Mouse (Mus musculus): ENCODE data around the gene Nudt22. TPM values are rescaled to one million over a fixed set of nuclear protein-coding genes. Genes with fewer than 3 reads are reported as not detected.

Gene Nudt22
- 20.2 and 21.7 TPM in 2 replicates for polyA plus RNA-seq (2015; fragmentation: Nextera tagmentation; extraction: Ambion mirVana)

DNA sequence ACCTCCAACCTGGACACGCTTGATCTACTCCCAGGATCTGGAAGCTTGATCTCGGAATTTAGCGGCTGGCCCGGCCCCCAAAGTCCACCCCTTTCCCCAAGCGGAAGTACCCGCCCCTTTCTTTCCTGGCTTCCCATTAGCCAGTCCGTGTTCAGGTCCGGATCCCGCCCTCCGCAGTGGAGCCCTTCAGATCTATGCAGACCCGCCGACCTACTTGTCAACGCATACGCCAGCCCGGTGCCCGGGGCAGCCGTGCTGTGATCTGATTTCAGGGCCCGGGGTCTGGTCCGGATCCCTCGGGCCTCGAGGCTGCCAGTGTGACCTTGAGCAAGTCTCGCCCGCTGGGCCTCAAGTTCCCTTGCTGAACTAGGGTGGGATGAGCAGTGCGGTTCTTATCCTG, at the start of gene Nudt22, which contains the start of gene Trpt1:
Nudt22 (minus strand) TSS at position 112 of the 400 bp plus-strand sequence.
Trpt1 (plus strand) TSS at position 126 of the 400 bp plus-strand sequence.
- WGBS: 0% methylated on average over 24 of the region's 24 CpGs
- H3K36me3 ChIP-seq: peaks cover 29% of the 10 kb centered on the region
- peaks cover 45% of the 10 kb centered on the region for H3K4me1 ChIP-seq (replicated peaks)
- peak within 1 kb of the TSS; percentile 81 for H3K9ac ChIP-seq (replicated peaks)
- no peaks in the 10 kb centered on the region for H3K9me3 ChIP-seq
- peak within 1 kb of the TSS; percentile 74 for H3K27ac ChIP-seq
- no peaks in the 10 kb centered on the region for H3K27me3 ChIP-seq
- H3K4me3 ChIP-seq (replicated peaks): peak within 1 kb of the TSS; percentile 66
- peak within 1 kb of the TSS; percentile 84 for H3K4me2 ChIP-seq (replicated peaks)
- peak; percentile 76 for ATAC-seq

DNA sequence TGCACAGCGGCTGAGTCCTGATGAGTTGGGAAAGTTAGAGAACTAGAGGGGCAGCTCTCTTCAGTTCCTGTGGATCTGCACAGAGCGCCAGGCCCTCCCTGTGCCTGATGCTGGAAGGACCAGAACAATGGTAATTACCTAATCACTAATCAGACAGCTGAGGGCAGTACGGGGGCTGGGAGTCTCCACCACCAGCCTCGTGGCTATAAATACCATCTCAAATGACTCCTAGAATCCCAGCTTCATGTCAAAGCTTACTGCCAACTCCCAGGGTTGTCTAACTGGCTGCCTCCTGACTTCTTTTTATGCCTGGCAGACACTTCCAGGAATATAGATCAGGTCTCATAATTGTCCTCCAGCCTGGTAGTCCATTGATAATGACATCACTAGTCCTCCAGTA, 48.8 kb upstream of the Nudt22 start:
- Histone ChIP-seq H3K4me1 (replicated peaks) (peaks cover 5% of the 10 kb centered on the region), H3K4me2 (replicated peaks) (no peak overlapping the region), H3K27me3 (no peaks in the 10 kb centered on the region), H3K4me3 (replicated peaks) (no peak overlapping the region), H3K9ac (replicated peaks) (no peak overlapping the region), H3K27ac (no peak overlapping the region), H3K36me3 (no peaks in the 10 kb centered on the region), H3K9me3 (no peaks in the 10 kb centered on the region)
- ATAC-seq: no peak
- 50% methylated on average over 4 of the region's 4 CpGs for WGBS

DNA sequence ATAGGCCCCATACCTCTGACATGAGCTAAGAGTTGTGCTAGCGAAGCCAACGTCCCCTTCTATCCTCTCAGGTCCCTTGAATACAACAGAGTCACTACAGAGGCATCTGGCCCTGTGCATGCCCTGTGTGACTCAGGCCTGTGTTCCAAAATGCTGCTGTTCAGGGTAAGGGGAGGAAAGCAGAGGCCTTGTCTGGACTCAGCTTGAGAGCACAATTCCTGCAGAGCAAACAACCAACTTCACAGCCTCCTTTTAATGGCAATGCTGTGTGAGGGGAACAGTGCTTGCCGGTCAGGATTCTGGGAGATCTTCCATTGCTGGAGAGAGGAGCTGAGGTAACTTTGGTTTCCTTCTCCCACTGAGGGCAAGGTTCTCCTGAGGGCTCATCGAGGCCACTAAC, 48.4 kb upstream of the Nudt22 start:
- no peaks in the 10 kb centered on the region for H3K9me3 ChIP-seq
- WGBS: 73% methylated on average over 4 of the region's 4 CpGs
- peaks cover 5% of the 10 kb centered on the region for H3K4me1 ChIP-seq (replicated peaks)
- H3K4me3 ChIP-seq (replicated peaks): no peak overlapping the region
- no peak for ATAC-seq
- no peaks in the 10 kb centered on the region for H3K27me3 ChIP-seq
- H3K27ac ChIP-seq: no peak overlapping the region
- no peaks in the 10 kb centered on the region for H3K36me3 ChIP-seq
- H3K9ac ChIP-seq (replicated peaks): no peak overlapping the region
- no peak overlapping the region for H3K4me2 ChIP-seq (replicated peaks)

DNA sequence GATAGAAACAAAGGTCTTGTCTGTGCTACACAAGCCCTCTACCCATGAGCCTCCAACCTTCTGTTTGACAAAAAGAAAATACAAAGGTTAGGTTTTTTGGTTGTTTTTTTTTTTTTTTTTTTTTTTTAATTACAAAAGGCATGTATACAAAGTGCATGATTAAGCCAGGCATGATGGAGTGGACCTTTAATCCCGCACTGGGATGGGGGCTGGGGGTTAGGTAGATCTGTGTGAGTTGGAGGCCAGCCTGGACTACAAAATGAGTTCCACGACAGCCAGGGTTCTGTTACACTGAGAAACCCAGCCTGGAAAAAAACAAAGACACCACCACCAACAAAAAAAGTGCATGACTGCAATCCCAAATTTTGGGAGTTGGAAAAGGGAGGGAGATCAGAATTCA, 45.3 kb upstream of the Nudt22 start:
- 91% methylated on average over 2 of the region's 2 CpGs for WGBS
- ATAC-seq: no peak
- Histone ChIP-seq H3K9ac (replicated peaks) (no peak overlapping the region), H3K27me3 (no peaks in the 10 kb centered on the region), H3K27ac (no peak overlapping the region), H3K36me3 (0 out of 2 replicates have a peak, but pooled peaks cover 3% of the 10 kb centered on the region), H3K4me3 (replicated peaks) (no peak overlapping the region), H3K4me2 (replicated peaks) (peak overlapping the region; percentile 88; the same call in 1 of the 2 replicates), H3K9me3 (no peaks in the 10 kb centered on the region), H3K4me1 (replicated peaks) (peaks cover 32% of the 10 kb centered on the region)

DNA sequence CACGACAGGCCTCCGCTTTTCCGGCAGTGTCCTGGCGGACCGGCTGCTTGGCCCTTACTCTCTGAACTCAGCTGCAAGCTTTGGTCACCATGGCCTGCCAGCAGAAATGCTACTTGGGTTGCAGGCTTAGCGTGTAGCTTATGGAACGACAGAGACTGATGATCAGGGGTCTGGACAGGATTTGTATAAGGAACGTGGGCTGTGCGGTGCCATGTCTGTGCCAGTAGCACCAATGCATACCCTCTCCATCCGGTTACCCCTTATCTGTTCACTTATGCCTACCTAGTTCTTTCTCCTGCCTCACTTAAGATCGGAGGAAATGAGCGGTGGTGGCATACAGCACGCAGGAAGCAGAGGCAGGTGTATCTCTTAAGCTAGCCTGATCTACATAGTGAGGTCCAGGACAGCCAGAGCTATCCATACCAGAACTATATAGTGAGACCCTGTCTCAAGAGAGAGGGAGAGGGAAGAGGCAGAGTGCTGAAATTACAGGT, 44.8 kb upstream of the Nudt22 start:
- peaks cover 33% of the 10 kb centered on the region for H3K4me1 ChIP-seq (replicated peaks)
- no peaks in the 10 kb centered on the region for H3K9me3 ChIP-seq
- H3K27me3 ChIP-seq: no peaks in the 10 kb centered on the region
- H3K27ac ChIP-seq: peak overlapping the region; percentile 95
- H3K36me3 ChIP-seq: peaks cover 3% of the 10 kb centered on the region; the same call in 1 of the 2 replicates
- H3K9ac ChIP-seq (replicated peaks): peak overlapping the region; percentile 79
- ATAC-seq: no peak; the same call in 1 of the 2 replicates
- WGBS: 23% methylated on average over 13 of the region's 13 CpGs
- peak overlapping the region; percentile 54 for H3K4me3 ChIP-seq (replicated peaks)
- peak overlapping the region; percentile 88 for H3K4me2 ChIP-seq (replicated peaks)

DNA sequence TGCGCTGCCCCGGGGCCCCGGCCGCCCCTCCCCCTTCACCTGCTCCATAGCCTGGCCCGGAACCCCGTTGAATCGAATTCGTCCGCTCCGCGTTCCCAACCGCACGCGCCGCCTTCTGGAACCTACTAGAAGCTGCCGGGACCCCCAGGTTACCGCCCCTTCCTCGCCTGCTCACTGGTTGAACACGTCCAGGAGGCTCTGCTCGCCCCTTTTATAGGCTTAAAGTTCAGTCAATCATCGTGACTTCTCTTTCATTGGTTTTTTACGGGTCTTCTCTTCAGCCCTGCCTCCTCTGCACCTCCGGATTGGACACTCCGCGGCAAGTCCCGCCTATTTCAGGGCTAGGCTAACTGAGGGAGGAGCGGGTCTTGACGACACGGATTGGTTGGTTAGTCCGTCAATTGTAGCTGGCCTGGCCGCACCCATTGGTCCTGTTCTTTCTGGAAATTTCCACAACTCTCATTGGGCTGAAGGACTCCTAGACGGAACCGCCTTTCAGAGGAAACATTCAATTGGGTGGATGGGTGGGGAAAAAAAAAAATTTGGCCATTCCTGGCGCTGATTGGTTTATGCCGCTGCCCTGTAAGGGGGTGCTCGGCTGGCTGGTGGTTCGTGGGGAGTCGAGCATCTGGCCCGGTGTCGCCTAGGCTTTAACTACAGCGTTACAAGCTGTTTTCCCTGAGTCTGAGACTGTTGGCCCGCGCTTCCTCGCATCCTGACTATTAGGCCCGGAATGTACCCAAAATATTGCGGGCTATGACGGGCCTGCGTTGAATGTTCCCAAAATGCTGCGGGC, 44.1 kb upstream of the Nudt22 start, which contains the start of gene Stip1:
Stip1 (minus strand) TSS at position 127 of the 796 bp plus-strand sequence.
- no peaks in the 10 kb centered on the region for H3K9me3 ChIP-seq
- H3K27me3 ChIP-seq: no peaks in the 10 kb centered on the region
- H3K4me2 ChIP-seq (replicated peaks): peak within 1 kb of the TSS; percentile 88
- H3K9ac ChIP-seq (replicated peaks): peak within 1 kb of the TSS; percentile 96
- H3K27ac ChIP-seq: peak within 1 kb of the TSS; percentile 95
- H3K4me3 ChIP-seq (replicated peaks): peak within 1 kb of the TSS; percentile 95
- peaks cover 9% of the 10 kb centered on the region for H3K36me3 ChIP-seq
- WGBS: under 1% methylated on average over 49 of the region's 49 CpGs
- ATAC-seq: peak; percentile 99
- H3K4me1 ChIP-seq (replicated peaks): peaks cover 33% of the 10 kb centered on the region

DNA sequence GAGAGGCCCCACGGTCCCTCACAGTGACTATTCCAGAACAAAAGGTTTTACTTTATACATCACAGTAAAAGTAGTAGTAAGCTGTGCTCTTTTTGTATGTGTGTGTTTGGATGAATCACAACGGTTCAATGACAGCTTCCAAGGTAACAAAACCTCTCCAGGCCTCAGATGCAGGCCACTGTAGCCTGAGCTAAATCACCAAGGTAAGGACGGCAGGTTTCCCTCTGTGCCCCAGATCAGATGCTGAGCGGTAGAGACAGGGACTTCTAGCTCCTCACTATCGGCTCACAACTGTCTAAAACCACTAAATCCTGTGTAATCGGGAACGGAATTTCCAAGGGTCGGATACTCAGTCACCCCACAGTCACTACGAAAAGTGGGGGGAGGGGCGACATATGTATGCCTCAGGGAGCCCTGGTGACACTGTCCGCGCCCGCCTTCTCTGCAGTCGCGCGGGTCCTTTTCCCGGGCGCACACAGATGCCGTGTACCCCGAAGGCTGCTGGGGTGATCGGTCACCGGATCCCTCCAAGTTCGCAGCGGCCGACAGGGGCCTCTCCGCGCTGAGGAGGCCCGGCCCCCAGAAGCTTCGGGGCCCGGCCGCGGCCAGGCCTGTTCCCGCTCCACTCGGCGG, 43.3 kb upstream of the Nudt22 start:
- Histone ChIP-seq H3K4me2 (replicated peaks) (peak overlapping the region; percentile 79), H3K27me3 (no peaks in the 10 kb centered on the region), H3K9ac (replicated peaks) (peak overlapping the region; percentile 96), H3K4me3 (replicated peaks) (peak overlapping the region; percentile 95), H3K4me1 (replicated peaks) (peaks cover 33% of the 10 kb centered on the region), H3K9me3 (no peaks in the 10 kb centered on the region), H3K27ac (peak overlapping the region; percentile 92), H3K36me3 (peaks cover 16% of the 10 kb centered on the region)
- 2% methylated on average over 34 of the region's 35 CpGs for WGBS
- ATAC-seq: no peak

DNA sequence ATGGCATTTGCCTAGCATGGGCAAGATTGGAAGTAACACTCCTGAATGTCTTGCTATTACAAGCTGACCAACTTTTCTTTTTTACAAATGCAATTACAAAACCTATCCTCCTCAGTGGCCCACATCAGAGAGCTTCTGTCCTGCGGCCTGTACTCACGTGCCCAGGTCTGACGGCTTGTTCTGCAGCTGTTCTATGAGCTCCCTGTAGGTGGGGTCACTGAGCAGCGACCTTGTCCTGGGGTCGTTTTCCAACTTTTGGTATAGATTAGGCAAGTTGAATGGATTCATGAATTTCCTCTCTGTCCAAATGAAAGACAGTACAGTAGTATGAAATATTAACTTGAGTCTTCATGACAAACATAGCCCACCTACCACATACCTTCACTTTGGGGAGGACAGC, 38.1 kb upstream of the Nudt22 start:
- no peaks in the 10 kb centered on the region for H3K9me3 ChIP-seq
- H3K4me3 ChIP-seq (replicated peaks): no peak overlapping the region
- peaks cover 67% of the 10 kb centered on the region for H3K36me3 ChIP-seq
- no peak overlapping the region for H3K27ac ChIP-seq
- H3K4me1 ChIP-seq (replicated peaks): peaks cover 27% of the 10 kb centered on the region
- no peak overlapping the region for H3K4me2 ChIP-seq (replicated peaks)
- 97% methylated on average over 5 of the region's 5 CpGs for WGBS
- ATAC-seq: no peak
- H3K27me3 ChIP-seq: no peaks in the 10 kb centered on the region
- H3K9ac ChIP-seq (replicated peaks): no peak overlapping the region

DNA sequence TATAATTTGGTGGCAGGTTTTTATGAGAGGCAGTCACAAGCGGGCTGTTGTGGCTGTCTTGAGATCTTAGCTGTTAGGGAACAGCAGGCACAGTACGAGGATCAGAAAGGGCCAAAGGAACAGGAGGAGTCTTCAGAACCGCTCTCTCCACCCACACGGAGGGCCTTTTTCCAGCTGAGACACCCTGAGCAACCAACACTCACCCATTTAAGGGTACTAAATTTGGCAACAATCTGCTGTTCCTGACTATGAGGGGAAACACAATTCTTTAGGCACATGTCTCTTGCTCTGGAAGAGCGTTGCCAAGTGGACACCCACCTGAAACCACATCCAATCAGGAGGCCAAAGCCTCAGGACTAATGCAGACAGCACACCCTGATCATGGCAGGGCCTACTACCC, 33.6 kb upstream of the Nudt22 start:
- no peaks in the 10 kb centered on the region for H3K27me3 ChIP-seq
- H3K9me3 ChIP-seq: no peaks in the 10 kb centered on the region
- WGBS: 97% methylated on average over 5 of the region's 5 CpGs
- peaks cover 98% of the 10 kb centered on the region for H3K36me3 ChIP-seq
- no peak overlapping the region for H3K27ac ChIP-seq
- H3K4me3 ChIP-seq (replicated peaks): no peak overlapping the region
- no peak overlapping the region for H3K4me2 ChIP-seq (replicated peaks)
- ATAC-seq: no peak
- no peak overlapping the region for H3K9ac ChIP-seq (replicated peaks)
- H3K4me1 ChIP-seq (replicated peaks): no peaks in the 10 kb centered on the region

DNA sequence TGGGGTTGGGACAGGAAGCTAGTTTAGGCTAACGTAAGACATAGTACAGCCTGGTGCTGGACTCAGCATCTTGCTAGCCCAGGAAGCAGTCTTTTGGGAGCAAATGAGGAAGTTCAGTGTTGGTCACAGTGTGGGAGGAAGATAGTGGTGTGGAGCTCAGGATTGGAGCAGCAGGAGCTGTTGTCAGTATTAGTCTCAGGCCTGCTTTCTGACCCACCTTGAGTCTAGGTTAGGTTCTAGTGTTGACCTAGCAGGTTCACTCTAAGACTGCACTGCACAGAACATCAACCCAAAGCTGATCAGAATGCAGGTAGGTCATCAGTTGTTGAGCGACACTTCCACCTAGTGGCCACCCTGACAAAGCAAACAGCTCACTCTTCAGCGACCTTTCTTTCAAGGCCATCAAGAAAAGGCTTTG, 24.3 kb upstream of the Nudt22 start:
- no peak overlapping the region for H3K27ac ChIP-seq
- peaks cover 88% of the 10 kb centered on the region for H3K36me3 ChIP-seq
- peak; percentile 70; the same call in 1 of the 2 replicates for ATAC-seq

DNA sequence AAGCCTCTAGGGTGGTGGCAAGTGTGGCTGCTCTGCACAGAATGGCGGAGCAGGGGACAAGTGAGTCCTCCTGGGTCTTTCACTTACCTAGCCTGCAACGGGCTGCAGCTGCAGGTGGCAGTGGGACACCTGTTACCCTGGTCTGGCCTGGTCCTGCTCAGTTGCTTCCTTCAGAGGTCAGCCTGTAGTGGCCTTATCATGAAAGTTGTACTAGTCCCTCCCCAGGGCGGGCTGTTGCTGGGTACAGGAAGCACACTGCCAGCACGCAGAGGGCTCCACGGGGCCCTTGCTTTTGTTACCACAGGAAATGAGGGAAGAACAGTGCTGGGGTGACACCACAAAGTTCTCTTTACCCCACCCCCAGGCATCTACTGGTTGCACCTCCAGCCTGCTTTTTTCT, 23.3 kb upstream of the Nudt22 start, which contains the start of gene Fermt3:
Fermt3 (minus strand) TSS at position 279 of the 400 bp plus-strand sequence.
- ATAC-seq: no peak
- H3K4me3 ChIP-seq (replicated peaks): no peak within 1 kb of the TSS
- no peak within 1 kb of the TSS for H3K9ac ChIP-seq (replicated peaks)
- 87% methylated on average over 5 of the region's 5 CpGs for WGBS
- H3K36me3 ChIP-seq: peaks cover 78% of the 10 kb centered on the region
- no peak within 1 kb of the TSS for H3K27ac ChIP-seq
- H3K4me2 ChIP-seq (replicated peaks): no peak within 1 kb of the TSS
- no peaks in the 10 kb centered on the region for H3K4me1 ChIP-seq (replicated peaks)
- no peaks in the 10 kb centered on the region for H3K9me3 ChIP-seq
- H3K27me3 ChIP-seq: no peaks in the 10 kb centered on the region

More for the DNA sequence above, 24.3 kb upstream of the Nudt22 start:
- Histone ChIP-seq H3K4me3 (replicated peaks) (no peak overlapping the region), H3K4me1 (replicated peaks) (no peaks in the 10 kb centered on the region), H3K9ac (replicated peaks) (no peak overlapping the region), H3K4me2 (replicated peaks) (no peak overlapping the region), H3K27me3 (no peaks in the 10 kb centered on the region), H3K9me3 (no peaks in the 10 kb centered on the region)
- WGBS: 45% methylated on average over 3 of the region's 3 CpGs

DNA sequence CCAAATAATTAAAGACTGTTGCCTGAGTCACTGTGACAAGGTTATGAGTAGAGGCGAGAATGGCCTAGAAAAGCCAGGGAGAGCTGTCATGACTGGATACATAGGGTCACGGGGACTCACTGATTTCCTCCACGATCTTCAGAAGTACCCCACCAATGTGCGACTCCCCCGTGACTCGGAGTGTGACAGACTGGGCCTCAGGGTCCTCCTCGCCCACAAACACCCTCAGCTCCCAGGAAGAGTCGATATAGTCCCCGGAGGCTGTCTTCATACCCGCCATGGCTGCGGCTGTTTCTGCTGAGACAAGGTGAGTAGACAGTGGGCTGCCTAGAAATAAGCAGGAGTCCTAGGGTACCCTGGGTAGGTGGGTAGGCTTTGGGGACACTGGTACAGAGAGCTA, 22.6 kb upstream of the Nudt22 start:
- H3K4me1 ChIP-seq (replicated peaks): no peaks in the 10 kb centered on the region
- no peaks in the 10 kb centered on the region for H3K27me3 ChIP-seq
- no peak overlapping the region for H3K27ac ChIP-seq
- 96% methylated on average over 11 of the region's 11 CpGs for WGBS
- H3K9ac ChIP-seq (replicated peaks): no peak overlapping the region
- peaks cover 78% of the 10 kb centered on the region for H3K36me3 ChIP-seq
- H3K4me2 ChIP-seq (replicated peaks): no peak overlapping the region
- ATAC-seq: no peak
- no peaks in the 10 kb centered on the region for H3K9me3 ChIP-seq
- H3K4me3 ChIP-seq (replicated peaks): no peak overlapping the region
